Mouse (Mus musculus) cerebellum, adult 8-10 months (tissue): ENCODE results near the gene Spaca9.

Source experiments
- DNase-seq: peaks from one replicate; pipeline ENCODE4 v3.0.0; 2022

The Spaca9 gene

GRCm38 (mm10) chr2:28699361-28700335, at the start of gene Spaca9, which contains the start of gene Ak8:
Gene Spaca9 (minus strand): TSS chr2:28699727.
Gene Ak8 (plus strand): TSS chr2:28700164.
- DNase-seq: peak; percentile 64

GRCm38 (mm10) chr2:28747705-28748104, 48.2 kb upstream of the Spaca9 start:
- no peak for DNase-seq

GRCm38 (mm10) chr2:28746682-28747332, 47.3 kb upstream of the Spaca9 start:
- DNase-seq: no peak

- no peak for DNase-seq
Observed at GRCm38 (mm10) chr2:28742701-28743100, 43.2 kb upstream of the Spaca9 start.

GRCm38 (mm10) chr2:28740159-28740558, 40.6 kb upstream of the Spaca9 start:
- DNase-seq: no peak

DNA sequence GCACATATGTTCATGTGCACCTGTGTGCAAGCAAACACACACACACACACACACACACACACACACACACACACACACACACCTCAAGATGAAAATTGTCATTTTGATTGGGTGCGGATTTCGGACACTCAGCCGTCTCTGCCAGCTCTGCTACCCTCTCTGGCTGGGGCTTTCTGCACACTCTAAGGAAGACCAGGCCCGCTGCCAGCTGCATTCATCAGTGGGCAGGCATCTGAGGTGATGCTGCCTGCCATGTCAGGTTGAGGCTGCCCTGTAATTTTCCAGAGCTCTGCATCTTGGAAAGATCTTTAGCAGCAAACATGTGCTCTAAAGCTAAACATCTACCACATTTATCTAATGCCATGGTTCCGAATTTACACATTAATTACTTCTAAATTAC, 37.6 kb upstream of the Spaca9 start:
- no peak for DNase-seq

- no peak for DNase-seq
Observed at GRCm38 (mm10) chr2:28730676-28731075, 31.1 kb upstream of the Spaca9 start.

- DNase-seq: no peak
Observed at GRCm38 (mm10) chr2:28727786-28728404, 28.4 kb upstream of the Spaca9 start.

DNA sequence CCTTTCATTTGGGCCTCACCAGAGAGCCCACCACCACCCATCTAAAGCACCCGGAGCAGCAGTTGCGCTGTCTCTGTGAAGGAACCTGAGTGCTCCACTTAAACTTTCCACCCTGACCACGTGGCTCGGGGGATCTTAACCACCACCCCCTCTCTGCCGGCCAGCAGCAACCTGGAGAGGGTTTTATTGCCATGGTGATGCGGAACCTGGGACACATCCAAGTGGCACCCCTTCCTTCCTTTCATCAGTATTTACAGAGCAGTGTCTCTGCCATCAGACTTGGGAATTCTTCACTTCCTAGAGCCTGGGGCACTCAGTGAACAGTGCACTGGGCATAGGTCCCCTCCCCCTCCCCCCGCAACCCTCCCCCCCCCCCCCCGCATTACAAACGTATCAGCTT, 24.4 kb upstream of the Spaca9 start:
- no peak for DNase-seq

DNA sequence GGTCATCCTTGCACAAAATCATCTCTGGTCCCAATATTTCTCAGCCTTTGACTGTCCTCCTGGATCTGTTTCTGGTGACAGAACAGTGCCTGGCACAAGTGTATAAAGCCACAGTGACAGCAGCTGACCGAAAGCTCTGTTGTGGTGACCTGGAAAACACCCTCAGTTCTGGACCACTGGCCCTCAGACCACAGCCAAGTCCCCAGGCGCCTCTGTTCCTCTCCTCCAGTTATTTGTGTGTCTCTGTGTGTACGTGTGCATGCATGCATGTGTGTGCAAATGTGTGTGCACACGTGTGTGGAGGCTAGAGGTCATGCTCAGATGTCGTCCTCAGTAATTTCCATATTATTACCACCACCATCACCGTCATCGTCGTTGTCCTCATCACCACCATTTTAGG, 22.9 kb upstream of the Spaca9 start:
- DNase-seq: no peak

GRCm38 (mm10) chr2:28713036-28713435, 13.5 kb upstream of the Spaca9 start:
- no peak for DNase-seq

DNA sequence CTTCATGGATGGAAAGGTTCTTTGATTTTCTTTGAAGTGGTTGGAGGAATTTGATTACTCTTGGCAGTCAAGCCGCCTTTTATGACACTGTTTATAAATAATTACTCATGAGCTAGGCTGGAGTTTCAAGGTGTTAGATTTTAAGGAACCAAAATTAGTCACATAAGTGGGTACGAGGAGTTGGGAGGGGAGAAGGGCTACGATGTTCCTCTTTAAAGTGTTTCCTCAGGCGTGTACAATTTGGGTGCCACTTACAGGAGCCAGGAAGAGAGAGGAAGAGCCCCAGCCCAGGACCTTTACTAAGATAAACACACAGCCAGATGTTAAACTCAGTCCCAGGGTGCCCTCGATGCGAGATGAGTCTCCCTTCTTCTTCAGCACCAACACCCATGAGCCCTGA, 7.3 kb upstream of the Spaca9 start:
- DNase-seq: no peak

DNA sequence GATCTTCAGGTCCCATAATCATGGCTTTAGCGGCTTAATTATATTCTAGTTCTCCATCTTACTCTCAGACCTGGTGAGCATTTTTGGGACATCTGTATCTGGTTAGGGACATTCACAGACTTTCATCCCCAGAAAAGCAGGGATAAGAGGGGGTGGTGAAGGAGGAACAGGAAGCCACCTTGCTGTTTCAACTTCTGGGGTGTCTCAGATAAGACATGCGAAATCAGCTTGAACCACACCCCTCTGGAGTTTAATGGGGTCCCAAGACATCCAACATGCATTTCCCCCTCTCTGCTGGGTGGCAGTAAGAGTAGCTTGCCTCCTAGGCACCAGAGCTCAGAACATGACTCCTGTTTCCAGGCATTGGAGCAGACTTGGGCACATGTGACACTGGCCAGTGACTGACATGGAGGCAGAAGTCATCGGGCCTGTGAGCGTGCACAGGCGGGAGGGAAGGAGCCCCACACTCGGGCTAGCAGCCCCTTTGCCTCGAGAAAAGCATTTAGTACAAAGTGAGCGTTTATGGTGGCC, 6.6 kb upstream of the Spaca9 start:
- DNase-seq: no peak

DNA sequence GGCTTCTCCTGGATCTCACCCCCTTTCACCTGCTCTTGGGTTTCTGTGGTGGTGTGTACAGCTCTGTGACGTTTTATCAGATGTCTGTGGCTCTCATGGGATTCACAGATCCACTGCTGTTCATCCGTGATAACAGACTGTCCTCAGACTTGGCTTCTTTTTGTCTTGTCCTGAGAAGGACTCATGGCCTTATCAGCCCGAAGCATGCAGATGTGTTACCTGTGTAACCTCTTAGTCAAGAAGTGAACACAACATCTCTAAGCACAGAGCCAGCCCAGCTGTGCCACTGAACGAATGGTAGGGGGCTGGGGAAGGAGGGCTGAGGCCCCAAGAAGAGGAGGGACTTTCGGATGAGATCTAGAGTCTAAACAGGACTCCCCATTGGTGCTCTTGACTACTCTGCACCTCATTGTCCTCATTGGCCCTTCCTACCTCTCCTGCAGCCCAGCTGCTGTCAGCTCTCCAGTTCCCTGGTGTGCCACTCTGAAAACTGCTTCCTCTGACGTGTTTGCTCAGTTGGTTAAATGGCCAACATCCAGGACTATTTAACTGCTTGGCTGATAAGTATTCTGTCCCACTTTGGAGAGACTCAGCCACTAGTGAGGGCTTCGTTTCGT, 2.2 kb upstream of the Spaca9 start:
- DNase-seq: no peak

GRCm38 (mm10) chr2:28698566-28698965, 961 bp downstream of the Spaca9 start:
- DNase-seq: no peak

DNA sequence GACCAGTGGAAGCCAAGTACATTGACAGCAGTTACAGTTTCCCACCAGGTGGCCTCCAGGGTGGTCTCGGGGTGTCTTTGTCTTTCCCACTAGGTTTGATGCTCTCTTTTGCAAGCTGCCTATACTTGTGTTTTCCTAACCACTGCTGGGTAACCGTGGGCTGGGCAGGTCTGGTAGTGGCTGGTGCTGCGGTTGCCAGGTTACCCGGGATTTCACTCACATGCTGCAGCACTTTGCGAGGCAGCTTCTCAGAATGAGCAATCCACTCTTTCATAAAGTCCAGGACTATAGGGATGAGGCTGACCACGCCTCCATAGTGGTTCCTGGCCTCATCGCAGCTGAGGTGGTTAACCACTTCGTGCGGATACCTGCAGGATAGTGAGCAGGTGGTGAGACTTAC, 6.8 kb downstream of the Spaca9 start:
- no peak for DNase-seq

DNA sequence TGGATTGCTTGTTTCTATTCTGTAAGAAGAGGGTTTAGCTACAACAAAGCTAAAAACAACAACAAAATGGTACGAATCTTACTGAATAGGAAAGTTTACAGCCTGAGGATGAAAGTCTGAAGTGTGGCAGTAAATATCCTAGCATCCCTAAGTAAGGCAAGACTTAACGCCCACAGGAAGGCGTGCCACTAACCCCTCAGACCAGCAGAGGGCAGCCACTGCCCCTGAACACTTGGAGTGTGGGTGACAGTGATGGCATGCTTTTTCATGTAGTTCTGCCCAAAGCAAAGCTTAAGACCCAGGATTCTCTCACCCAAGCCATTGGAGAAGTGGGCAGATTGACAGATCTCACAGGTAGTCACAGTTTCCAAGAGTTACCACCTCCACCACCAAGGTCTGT, 11.1 kb downstream of the Spaca9 start:
- DNase-seq: no peak

DNA sequence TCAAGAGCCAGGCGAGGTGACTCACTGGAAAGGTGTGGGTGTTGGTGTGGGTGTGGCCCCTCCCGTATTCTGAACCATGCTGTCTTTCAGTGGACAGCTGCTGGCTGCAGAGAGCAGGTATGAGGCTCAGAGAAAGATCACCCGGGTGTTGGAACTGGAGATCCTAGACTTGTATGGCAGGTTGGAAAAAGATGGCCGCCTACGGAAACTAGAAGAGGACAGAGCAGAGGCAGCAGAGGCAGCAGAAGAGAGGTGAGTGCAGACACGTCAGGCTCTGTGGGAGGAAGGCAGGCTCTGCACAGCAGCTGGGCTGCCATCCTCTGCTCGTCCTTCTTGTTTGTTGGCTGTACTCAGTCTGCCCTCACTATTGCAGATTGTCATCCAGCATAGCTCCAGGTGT, 13.6 kb downstream of the Spaca9 start:
- no peak for DNase-seq

GRCm38 (mm10) chr2:28681718-28682117, 17.8 kb downstream of the Spaca9 start:
- peak; percentile 36 for DNase-seq

GRCm38 (mm10) chr2:28680710-28681109, 18.8 kb downstream of the Spaca9 start:
- peak; percentile 21 for DNase-seq

DNA sequence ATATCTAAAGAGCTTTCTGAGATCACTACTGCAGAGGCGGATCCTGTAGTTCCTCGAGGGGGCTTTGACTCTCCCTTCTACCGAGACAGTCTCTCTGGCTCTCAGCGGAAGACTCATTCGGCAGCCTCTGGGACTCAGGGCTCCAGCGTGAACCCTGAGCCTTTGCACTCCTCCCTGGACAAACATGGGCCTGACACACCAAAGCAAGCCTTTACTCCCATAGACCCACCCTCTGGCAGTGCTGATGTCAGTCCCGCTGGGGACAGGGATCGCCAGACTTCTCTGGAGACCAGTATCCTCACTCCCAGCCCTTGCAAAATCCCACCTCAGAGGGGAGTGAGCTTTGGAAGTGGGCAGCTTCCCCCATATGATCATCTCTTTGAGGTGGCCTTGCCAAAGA, 23.5 kb downstream of the Spaca9 start:
- DNase-seq: no peak

DNA sequence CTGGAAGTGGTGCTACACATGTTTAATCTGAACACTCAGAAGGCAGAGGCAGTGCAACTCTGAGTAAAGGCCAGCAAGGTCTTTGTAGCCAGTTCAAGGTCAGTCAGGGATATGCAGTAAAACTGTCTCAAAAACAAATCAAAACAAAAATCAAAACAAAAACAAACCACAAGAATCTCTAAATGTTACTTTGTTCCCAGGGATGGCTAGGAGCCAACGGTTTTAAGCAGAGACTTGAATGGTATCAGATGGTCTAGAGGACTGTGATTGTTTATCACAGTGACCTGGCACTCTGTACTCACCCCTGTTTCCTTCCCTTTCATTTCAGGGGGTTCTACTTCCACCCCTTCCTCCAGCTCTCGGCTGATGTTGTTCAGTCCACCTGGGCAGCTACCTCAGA, 28.1 kb downstream of the Spaca9 start:
- no peak for DNase-seq

DNA sequence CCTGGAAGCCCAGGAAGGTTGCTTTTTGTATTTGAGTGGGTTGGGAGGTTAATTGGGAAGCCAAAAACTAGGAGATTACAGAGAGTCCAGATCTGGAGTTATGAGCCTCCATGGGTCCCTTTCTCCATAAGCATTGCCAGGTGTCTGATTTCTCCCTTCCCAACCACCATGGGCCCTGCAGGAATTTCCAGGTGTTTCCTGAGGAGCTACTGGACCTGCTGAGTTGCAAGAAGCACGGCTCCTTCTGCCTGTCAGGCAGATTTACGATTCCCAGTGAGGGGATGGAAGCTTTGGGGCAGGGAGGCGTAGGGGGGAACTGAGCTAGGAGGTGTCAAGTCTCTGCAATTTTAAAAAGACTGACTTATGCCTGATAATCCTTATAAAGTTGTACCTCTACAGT, 33.7 kb downstream of the Spaca9 start:
- no peak for DNase-seq
